Mouse (Mus musculus): ENCODE data around the gene Trim38. TPM values are rescaled to one million over a fixed set of nuclear protein-coding genes. Genes with fewer than 3 reads are reported as not detected.

Trim38 gene
- polyA plus RNA-seq, 1 experiment, result not detected

GRCm38 (mm10) chr13:23772561-23773313, 3.0 kb downstream of the Trim38 start:
- H3K4me1 ChIP-seq (ENCODE audit: control insufficient read depth, insufficient read depth, low read length), result no peaks in the 10 kb centered on the region
- no peak overlapping the region for H3K4me3 ChIP-seq (replicated peaks; ENCODE audit: extremely low read depth, low read depth, low read length)
- TF ChIP-seq CTCF (IDR thresholded peaks at IDR 0.05; ENCODE audit: insufficient read depth, low read length), result no peak
- no peak for TF ChIP-seq POLR2A (IDR thresholded peaks at IDR 0.05; ENCODE audit: borderline replicate concordance, extremely low read depth, low read depth, low read length)
- DNase-seq, result no peak
- 28% methylated on average over 21 of the region's 21 CpGs for WGBS

- DNase-seq, result no peak
- Histone ChIP-seq H3K4me3 (replicated peaks; ENCODE audit: extremely low read depth, low read depth, low read length) (no peak overlapping the region), H3K4me1 (ENCODE audit: control insufficient read depth, insufficient read depth, low read length) (no peaks in the 10 kb centered on the region)
- TF ChIP-seq CTCF (IDR thresholded peaks at IDR 0.05; ENCODE audit: insufficient read depth, low read length), result no peak
- TF ChIP-seq POLR2A (IDR thresholded peaks at IDR 0.05; ENCODE audit: borderline replicate concordance, extremely low read depth, low read depth, low read length), result no peak
- 89% methylated on average over 7 of the region's 7 CpGs for WGBS
These were observed 8.6 kb downstream of the Trim38 start for GRCm38 (mm10) chr13:23778339-23778738.

- Histone ChIP-seq H3K4me3 (replicated peaks; ENCODE audit: extremely low read depth, low read depth, low read length) (no peak overlapping the region), H3K4me1 (ENCODE audit: control insufficient read depth, insufficient read depth, low read length) (no peaks in the 10 kb centered on the region)
- TF ChIP-seq POLR2A (IDR thresholded peaks at IDR 0.05; ENCODE audit: borderline replicate concordance, extremely low read depth, low read depth, low read length) (no peak), CTCF (IDR thresholded peaks at IDR 0.05; ENCODE audit: insufficient read depth, low read length) (no peak)
- WGBS, result 72% methylated on average over 4 of the region's 4 CpGs
- no peak for DNase-seq
These were observed 9.3 kb downstream of the Trim38 start for GRCm38 (mm10) chr13:23779025-23779424.

GRCm38 (mm10) chr13:23792520-23792919, 22.8 kb downstream of the Trim38 start:
- TF ChIP-seq POLR2A (IDR thresholded peaks at IDR 0.05; ENCODE audit: borderline replicate concordance, extremely low read depth, low read depth, low read length), result no peak
- TF ChIP-seq CTCF (IDR thresholded peaks at IDR 0.05; ENCODE audit: insufficient read depth, low read length), result peak; percentile 37; the same call in 1 of the 2 replicates
- H3K4me3 ChIP-seq (replicated peaks; ENCODE audit: extremely low read depth, low read depth, low read length), result no peak overlapping the region
- no peak for DNase-seq
- H3K4me1 ChIP-seq (ENCODE audit: control insufficient read depth, insufficient read depth, low read length), result no peaks in the 10 kb centered on the region
- 28% methylated on average over 2 of the region's 2 CpGs for WGBS

GRCm38 (mm10) chr13:23799405-23799804, 29.7 kb downstream of the Trim38 start:
- Histone ChIP-seq H3K4me1 (ENCODE audit: control insufficient read depth, insufficient read depth, low read length) (no peaks in the 10 kb centered on the region), H3K4me3 (replicated peaks; ENCODE audit: extremely low read depth, low read depth, low read length) (no peak overlapping the region)
- WGBS, result 54% methylated on average over 5 of the region's 5 CpGs
- DNase-seq, result no peak
- TF ChIP-seq CTCF (IDR thresholded peaks at IDR 0.05; ENCODE audit: insufficient read depth, low read length) (no peak), POLR2A (IDR thresholded peaks at IDR 0.05; ENCODE audit: borderline replicate concordance, extremely low read depth, low read depth, low read length) (no peak)

GRCm38 (mm10) chr13:23804532-23804931, 34.8 kb downstream of the Trim38 start:
- H3K4me1 ChIP-seq (ENCODE audit: control insufficient read depth, insufficient read depth, low read length), result no peaks in the 10 kb centered on the region; the same call in 1 of the 2 replicates
- TF ChIP-seq POLR2A (IDR thresholded peaks at IDR 0.05; ENCODE audit: borderline replicate concordance, extremely low read depth, low read depth, low read length) (no peak), CTCF (IDR thresholded peaks at IDR 0.05; ENCODE audit: insufficient read depth, low read length) (no peak)
- WGBS, result 57% methylated on average over 2 of the region's 2 CpGs
- H3K4me3 ChIP-seq (replicated peaks; ENCODE audit: extremely low read depth, low read depth, low read length), result no peak overlapping the region
- no peak for DNase-seq

- WGBS, result 66% methylated on average over 15 of the region's 15 CpGs
- Histone ChIP-seq H3K4me3 (replicated peaks; ENCODE audit: extremely low read depth, low read depth, low read length) (no peak within 1 kb of the TSS), H3K4me1 (ENCODE audit: control insufficient read depth, insufficient read depth, low read length) (no peaks in the 10 kb centered on the region; the same call in 1 of the 2 replicates)
- no peak for DNase-seq
- TF ChIP-seq POLR2A (IDR thresholded peaks at IDR 0.05; ENCODE audit: borderline replicate concordance, extremely low read depth, low read depth, low read length) (no peak), CTCF (IDR thresholded peaks at IDR 0.05; ENCODE audit: insufficient read depth, low read length) (no peak)
These were observed 36.8 kb downstream of the Trim38 start, which contains the start of gene Slc17a2 for GRCm38 (mm10) chr13:23806422-23807052. Gene Slc17a2, plus strand, starts transcription at chr13:23806993.

GRCm38 (mm10) chr13:23816148-23816547, 46.4 kb downstream of the Trim38 start:
- TF ChIP-seq CTCF (IDR thresholded peaks at IDR 0.05; ENCODE audit: insufficient read depth, low read length) (peak; percentile 40), POLR2A (IDR thresholded peaks at IDR 0.05; ENCODE audit: borderline replicate concordance, extremely low read depth, low read depth, low read length) (no peak)
- 61% methylated on average over 2 of the region's 2 CpGs for WGBS
- no peak for DNase-seq

GRCm38 (mm10) chr13:23820179-23820940, 50.6 kb downstream of the Trim38 start:
- no peaks in the 10 kb centered on the region for H3K4me1 ChIP-seq (ENCODE audit: control insufficient read depth, insufficient read depth, low read length)
- DNase-seq, result no peak
- 60% methylated on average over 4 of the region's 4 CpGs for WGBS
- TF ChIP-seq CTCF (IDR thresholded peaks at IDR 0.05; ENCODE audit: insufficient read depth, low read length) (no peak), POLR2A (IDR thresholded peaks at IDR 0.05; ENCODE audit: borderline replicate concordance, extremely low read depth, low read depth, low read length) (no peak)
- H3K4me3 ChIP-seq (replicated peaks; ENCODE audit: extremely low read depth, low read depth, low read length), result no peak overlapping the region

More at GRCm38 (mm10) chr13:23816148-23816547, 46.4 kb downstream of the Trim38 start:
- no peak overlapping the region for H3K4me3 ChIP-seq (replicated peaks; ENCODE audit: extremely low read depth, low read depth, low read length)
- no peaks in the 10 kb centered on the region for H3K4me1 ChIP-seq (ENCODE audit: control insufficient read depth, insufficient read depth, low read length)
